Mouse (Mus musculus) neural tube, embryonic 11.5 days (tissue): Measurements from ENCODE around the gene Gm21244. TPM values are rescaled to one million over a fixed set of nuclear protein-coding genes. Genes with fewer than 3 reads are reported as not detected.
"Not testable (repeated sequence)": the region's sequence is repeated elsewhere in the genome, so short reads cannot be mapped to it uniquely, and the experiment has no call there.

Experiments used
- ATAC-seq: fragments of 200-750 bp; cut with Nextera tagmentation; 2 replicates; pipeline ENCODE4 v1.8.0; 2017; ENCODE audit warnings: moderate number of reproducible peaks, mild to moderate bottlenecking, moderate TSS enrichment, moderate library complexity; ENCODE audit not compliant: insufficient read depth, low FRiP score, low TSS enrichment
- DNase-seq: peaks from one replicate; pipeline ENCODE4 v3.0.0-alpha.2; 2015; ENCODE audit warnings: low spot score
- H3K27ac ChIP-seq: fragments of 300-500 bp; sonication (generic); 2 replicates; pipeline ENCODE4 v1.5.1; 2014; ENCODE audit warnings: low read depth, mild to moderate bottlenecking, low read length
- H3K27me3 ChIP-seq: fragments of 300-500 bp; sonication (generic); 2 replicates; pipeline ENCODE4 v1.6.1; 2014; ENCODE audit warnings: mild to moderate bottlenecking, low read length, mixed read lengths; ENCODE audit not compliant: control insufficient read depth, insufficient read depth
- H3K36me3 ChIP-seq: fragments of 300-500 bp; sonication (generic); 2 replicates; pipeline ENCODE4 v1.6.1; 2014; ENCODE audit warnings: mild to moderate bottlenecking, low read length, moderate library complexity, mixed read lengths; ENCODE audit not compliant: control insufficient read depth, insufficient read depth
- H3K4me1 ChIP-seq: fragments of 300-500 bp; sonication (generic); 2 replicates; pipeline ENCODE4 v1.6.1; 2014; ENCODE audit warnings: low read length, mixed read lengths; ENCODE audit not compliant: control insufficient read depth, insufficient read depth
- H3K4me2 ChIP-seq: fragments of 300-500 bp; sonication (generic); 2 replicates; pipeline ENCODE4 v1.6.1; 2014; ENCODE audit warnings: low read depth, mild to moderate bottlenecking, moderate library complexity
- H3K4me3 ChIP-seq: fragments of 300-500 bp; sonication (generic); 2 replicates; pipeline ENCODE4 v1.5.1; 2014; ENCODE audit warnings: low read depth, low read length
- H3K9ac ChIP-seq: fragments of 300-500 bp; sonication (generic); 2 replicates; pipeline ENCODE4 v1.6.1; 2014; ENCODE audit warnings: mild to moderate bottlenecking, low read length
- H3K9me3 ChIP-seq: fragments of 300-500 bp; sonication (generic); 2 replicates; pipeline ENCODE4 v1.6.1; 2016; ENCODE audit warnings: low read length; ENCODE audit not compliant: control insufficient read depth
- WGBS: fragments of 180-500 bp; shearing (Covaris S2); extraction: QIAGEN DNeasy Blood & Tissue Kit; methylation state at CpG from one replicate; pipeline ENCODE4 v1.1.7; 2014; 5-methylcytosine and 5-hydroxymethylcytosine counted together
- polyA plus RNA-seq: library from polyadenylated mRNA; unstranded; fragments of >200 nt; fragmentation: Nextera tagmentation; extraction: Ambion mirVana; gene quantifications from 2 replicates; pipeline ENCODE4 v1.2.1, GENCODE M21; 2014

Gm21244 gene
- not detected in 2 replicates for polyA plus RNA-seq

DNA sequence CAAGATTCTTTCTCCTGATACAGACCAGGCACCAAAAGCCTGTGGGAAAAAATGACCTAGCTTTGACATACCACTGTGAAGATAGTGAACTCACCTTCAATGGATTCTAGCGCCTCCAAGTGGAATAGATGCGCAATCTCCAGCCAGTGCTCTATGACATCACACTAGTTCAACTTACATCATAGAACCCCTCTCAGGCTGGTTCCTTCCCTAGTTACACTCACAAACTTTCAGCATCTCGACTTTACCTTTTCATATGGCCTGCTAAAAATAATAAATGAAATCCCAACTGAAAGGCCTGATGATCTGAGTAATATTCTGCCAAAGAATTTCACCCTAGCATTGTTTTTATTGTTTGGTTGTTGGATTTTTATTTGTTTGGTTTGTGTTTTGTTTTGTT, at the start of gene Gm21244:
TSS of gene Gm21244 (minus strand) at position 101 of the 400 bp plus-strand sequence.
- H3K4me1 ChIP-seq, H3K9ac ChIP-seq, H3K27me3 ChIP-seq, H3K4me2 ChIP-seq, H3K9me3 ChIP-seq, ATAC-seq, H3K4me3 ChIP-seq, H3K36me3 ChIP-seq, DNase-seq, H3K27ac ChIP-seq: not testable (repeated sequence)
- WGBS: no CpG with 5 or more reads among the region's 3 CpGs

Other genes starting within 250 kb of the Gm21244 start
- gene Gm28998, start 84.5 kb upstream of the Gm21244 start, polyA plus RNA-seq: not detected in 2 replicates
- gene Gm21788, start 235.7 kb upstream of the Gm21244 start, polyA plus RNA-seq: not detected in 2 replicates